Mouse (Mus musculus) retina, embryonic 14.5 days (tissue): ENCODE data around the gene Slc6a19.
"Not testable (repeated sequence)": the region's sequence is repeated elsewhere in the genome, so short reads cannot be mapped to it uniquely, and the experiment has no call there.

Experiments used
- DNase-seq: peaks from one replicate; pipeline ENCODE4 v3.0.0-alpha.2; 2015; ENCODE audit warnings: low spot score

Slc6a19 gene

DNA sequence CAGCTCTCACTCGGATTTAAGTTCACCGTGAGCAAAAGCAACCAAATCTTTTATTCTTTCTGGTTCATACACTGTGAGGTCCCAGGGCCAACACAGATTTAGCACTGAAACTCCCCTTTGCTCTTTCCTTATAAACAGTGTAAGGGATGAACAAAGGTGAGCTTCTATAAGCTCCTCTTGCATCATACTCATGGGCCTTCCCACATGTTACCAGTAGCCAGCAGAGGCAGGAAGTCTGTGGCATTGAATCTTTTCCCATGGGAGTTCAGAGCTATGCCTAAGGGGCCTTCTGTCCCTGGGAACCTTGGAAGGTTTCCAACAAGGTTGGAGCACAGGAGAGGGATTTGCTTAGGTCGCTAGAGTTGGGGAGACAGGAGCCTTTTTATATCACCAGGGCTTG is 7.6 kb upstream of the Slc6a19 start:
- DNase-seq = no peak

DNA sequence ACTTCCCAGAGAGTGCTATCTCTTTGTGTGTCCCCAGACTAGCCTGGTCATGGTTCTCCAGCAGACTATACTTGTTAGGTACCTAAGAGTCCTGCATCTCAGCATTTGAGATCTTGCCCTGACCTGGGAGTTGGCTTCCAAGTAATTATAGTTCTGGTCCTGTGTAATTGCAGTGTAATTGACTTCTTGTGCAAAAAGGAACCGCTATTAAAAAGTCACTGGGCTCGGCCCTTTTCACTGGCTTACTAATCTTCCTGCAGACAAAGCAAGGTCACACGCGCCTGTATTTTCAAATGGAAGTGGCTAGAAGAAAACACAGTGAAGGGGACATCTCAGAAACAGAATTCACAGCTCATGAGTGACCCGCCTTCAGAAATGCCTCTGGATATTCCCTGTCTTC is 7.1 kb upstream of the Slc6a19 start:
- no peak for DNase-seq

DNA sequence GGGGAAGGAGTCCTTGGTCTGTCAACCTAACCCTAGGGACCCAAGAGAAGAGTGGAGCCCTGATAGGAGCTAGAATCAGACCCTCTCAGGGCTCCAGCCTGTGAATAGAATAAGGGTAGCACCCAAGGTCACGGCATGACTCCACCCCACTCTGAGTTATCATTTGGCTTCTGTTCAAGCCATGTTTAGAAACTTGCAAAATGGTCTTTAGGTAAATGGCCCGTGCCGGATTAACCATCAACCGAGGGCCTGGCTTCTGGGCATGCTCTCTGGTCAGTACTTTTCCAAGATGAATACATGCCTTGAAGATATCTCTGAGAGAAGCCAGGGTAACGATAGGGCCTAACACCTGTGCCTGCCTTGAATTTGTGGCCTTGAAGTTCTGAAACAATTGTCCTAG is 6.6 kb upstream of the Slc6a19 start:
- DNase-seq = no peak

DNA sequence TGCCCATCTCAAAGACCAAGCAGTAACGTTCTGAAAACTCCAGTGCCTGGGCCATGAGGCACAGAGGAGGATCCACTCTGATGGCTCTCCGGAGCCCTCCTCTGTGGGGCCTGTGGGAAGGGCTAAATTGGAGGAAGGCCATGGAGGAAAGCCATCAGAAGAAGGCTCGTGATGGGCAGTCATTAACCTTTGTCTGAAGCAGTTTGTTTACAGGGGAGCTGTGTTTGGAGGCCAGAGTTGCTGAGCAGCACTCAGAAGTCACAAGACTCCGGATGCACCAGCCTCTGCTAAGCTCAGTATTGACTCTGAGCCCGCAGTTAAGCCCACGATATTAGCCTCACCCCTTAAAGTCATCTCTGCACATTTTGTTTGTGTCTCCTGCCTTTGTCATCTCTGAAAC is 4.8 kb upstream of the Slc6a19 start:
- DNase-seq = no peak

DNA sequence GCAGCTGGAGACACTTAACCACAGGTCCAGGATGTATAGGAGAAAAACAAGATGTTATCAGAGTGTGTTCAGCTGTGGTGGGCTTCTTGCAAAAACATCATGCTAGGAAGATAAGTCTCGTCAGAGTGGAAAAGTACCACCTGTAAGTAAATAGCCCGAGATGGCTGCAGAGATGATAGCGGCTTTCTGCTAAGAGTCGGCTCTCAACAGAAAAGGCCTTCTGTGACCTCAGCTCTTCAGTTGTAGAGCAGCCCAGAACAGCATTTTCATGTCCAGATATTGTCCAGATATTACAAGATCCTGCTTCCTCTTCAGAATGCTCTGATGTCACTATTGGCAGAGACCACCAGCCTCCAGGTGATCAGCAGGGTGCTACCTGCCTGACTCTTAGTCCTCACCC is 1.2 kb downstream of the Slc6a19 start:
- not testable (repeated sequence) for DNase-seq

DNA sequence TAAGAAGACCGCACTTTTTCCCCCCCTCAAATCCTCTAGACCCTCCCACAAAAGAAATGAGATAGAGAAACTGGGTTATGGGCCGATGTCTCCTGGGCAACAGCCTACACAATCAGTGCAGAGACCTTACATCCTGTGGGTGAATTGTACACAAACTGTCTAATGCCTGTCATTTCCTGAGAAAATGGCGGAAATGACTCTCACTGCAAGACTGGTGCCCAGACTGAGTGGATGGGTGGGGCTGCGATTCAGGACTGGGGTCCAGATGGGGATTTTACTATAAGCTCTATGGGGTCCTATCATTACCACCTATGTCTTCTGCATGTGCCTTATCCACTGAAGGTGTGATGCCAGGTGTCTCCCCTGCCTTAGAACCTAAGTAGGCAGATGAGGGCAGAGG is 1.9 kb downstream of the Slc6a19 start:
- DNase-seq = no peak

DNA sequence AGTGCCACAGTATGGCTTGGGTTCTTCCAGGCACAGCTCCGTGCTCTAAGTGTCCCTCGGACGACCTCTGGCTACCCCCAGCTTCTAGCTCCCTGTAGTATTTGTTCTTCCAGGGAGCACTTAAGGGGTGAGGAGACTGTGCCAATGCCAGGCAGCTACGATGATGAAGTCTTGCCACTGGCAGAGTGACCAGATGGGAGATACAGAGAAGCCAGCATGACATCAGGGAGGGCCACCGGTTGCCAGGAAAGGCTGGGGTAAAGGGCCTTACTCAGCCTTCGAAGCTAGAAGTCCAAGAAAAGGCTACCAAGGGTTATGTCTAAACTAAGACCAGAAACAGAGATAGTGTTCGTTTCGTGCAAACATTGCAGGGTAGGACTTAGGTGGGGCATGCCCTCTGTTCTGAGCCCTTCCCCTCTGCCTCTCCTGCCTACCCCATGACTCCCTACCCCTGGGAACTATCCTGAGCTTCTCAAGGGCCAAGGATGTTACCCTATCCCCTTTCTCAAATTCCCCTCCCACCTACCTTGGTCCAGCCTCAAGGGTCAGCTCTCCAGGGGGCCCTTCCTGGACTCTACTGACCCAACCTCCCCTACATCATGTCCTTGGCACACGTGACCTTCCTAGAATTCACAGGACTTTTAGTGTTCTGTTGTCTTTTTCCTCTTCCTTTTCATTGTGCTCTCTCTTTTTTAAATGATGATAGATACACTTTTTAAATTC is 3.3 kb downstream of the Slc6a19 start:
- DNase-seq = no peak

DNA sequence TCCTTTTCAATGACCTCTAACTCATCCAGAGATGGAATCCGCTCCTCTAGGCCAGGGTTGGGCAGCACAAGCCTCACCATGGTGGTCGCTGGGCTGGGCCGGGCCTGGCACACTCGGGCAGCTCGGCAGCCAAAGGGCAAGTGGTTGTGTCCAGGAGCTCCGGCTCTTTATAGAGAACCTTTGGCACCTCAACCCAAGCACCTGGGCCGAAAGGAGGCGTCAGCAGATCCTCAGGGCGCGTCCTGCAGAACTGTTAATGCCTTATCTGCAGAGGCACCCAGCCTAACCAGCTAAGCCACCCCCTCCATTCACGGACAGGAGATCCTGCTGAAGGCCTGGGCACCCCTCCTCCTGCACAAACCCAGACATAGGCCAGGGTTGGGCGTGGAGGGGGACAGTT is 4.1 kb downstream of the Slc6a19 start:
- DNase-seq = no peak

DNA sequence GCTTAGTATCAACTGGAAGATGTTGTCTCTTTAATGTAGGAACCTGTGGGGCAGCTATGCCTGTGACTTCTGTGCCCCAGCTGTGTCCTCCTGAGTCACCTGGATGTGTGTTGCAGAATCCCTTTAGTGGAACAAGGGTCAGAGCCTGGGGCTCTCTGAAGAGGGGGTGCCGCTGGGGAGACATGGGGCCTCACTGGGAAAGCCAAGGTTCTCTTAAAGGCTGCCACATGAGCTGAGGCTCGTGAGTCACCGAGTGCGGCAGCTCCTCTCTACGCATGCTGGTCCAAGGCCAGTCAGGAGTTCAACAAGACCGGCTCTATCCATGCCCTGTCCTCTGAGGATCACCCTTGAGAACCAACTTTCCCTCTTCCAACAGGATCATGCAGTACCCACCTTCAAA is 5.0 kb downstream of the Slc6a19 start:
- DNase-seq = no peak

DNA sequence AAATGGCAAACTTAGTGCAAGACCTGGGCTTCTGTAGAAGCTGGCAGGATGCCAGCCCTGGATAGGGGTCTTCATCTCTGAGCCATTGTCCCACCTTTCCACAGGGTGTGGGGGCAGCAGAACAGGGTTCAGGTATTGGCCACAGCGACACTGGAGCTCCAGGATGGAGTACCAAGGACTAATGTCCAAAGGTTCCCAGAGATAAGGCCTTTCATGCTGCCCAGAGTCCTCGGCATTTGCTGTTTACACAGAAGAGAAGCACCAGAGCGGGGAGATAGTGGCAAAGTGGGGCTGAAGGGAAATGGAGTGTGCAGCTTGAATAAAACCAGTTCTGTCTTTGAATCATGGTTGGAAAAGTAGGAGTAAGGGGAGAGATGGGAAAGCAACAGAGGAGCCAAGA is 8.1 kb downstream of the Slc6a19 start:
- no peak for DNase-seq

DNA sequence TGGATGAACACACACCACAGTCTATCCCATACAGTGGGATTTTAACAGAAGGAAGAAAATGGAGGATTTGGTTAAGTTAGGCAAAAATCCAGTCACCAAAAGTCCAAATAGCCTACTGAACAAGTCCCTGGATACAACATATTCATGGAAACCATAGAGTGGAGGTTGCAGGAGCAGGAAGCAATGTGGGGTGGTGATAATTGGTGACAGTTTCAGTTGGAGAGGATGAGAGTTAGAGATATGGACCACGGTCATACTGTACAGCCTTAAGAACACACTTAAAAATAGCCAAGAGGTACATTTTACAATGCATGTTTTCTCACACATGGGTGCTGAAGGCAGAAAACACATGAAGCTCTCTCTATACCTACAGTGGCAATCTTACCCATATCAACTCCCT is 9.7 kb downstream of the Slc6a19 start:
- DNase-seq = no peak

DNA sequence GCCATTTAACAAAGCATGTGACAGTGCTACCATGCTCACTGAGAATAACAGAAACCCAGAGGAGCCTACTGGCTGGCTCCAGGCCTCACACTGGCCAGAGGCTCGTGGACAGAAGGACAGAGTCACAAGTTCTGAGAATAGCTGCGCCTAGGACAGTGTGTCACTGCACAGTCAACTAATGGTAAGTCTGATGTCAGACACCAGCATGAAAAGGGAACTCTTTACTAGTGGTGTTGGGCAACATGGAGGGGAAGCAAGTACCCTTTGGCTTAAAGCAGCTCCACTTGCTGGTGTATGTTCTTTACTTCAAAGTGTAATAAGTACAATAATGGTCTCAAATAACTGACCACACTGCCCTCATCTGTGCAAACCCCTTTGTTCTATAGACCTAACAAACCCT is 11.3 kb downstream of the Slc6a19 start:
- DNase-seq = no peak

DNA sequence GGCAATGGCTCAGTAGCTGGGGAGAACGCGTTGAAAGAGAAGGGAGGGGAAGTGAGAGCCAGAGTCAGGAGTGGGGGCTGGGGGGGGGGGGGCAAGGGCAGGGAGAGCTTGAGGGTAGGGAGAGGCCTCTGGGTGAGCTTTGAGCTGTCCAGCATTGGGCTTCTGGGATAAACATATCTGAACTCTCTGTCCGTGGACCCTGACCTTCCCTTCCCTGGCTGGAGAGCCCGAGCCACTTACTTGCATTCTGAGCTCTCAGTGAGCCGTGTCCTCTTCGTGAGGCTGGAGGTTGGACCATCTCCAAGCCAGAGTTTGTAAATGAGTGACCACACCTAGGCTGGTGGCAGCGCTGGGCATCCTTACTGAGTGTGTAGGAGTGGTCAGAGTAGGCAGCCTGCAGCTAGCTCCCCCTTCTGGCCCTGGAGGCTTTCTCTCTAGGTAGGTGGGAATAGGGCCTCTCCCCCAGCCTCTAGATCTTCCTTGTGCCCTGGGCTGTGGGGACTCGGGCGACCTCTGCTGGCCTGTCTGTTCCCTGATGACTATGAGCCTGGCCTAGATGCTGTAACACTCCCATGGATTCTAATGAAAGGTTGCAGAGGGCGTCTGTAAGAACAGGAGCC is 12.3 kb downstream of the Slc6a19 start:
- DNase-seq = peak; percentile 84

DNA sequence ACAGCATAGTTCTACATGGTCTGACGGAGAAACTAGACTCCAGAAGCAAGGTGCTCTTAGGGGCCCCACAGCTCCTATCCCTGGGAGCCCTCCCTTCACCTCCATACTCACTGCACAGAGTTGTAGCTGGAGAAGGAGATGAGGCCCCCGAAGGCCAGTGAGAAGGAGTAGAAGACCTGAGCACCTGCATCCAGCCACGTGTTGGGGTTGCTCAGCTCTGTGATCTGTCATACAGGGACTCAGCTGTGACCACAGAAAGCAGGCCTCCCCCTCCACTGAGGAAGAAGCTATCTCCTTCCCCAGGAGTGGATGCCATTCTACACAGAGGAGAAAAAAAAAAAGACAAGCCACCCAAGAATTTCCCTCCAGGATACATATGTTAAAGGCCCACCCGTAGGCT is 15.7 kb downstream of the Slc6a19 start:
- no peak for DNase-seq

DNA sequence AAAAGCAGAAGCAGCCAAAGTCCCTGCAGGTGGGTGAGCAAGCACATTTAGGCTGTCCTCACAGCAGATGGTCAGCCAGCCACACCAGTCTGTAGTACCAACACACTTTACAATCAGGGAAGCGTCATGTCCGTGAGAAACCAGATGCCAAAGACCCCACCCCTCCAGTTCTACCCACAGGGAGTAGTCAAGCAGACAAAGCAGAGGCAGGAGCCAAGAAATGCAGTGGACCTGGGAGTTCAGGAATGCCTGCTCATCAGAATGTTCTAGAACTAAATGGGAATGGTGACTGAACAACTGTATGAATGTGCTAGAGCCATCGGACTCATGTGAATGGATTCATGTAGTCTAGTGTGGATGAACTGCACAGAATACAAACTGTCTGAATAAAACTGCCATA is 17.1 kb downstream of the Slc6a19 start:
- DNase-seq = no peak

DNA sequence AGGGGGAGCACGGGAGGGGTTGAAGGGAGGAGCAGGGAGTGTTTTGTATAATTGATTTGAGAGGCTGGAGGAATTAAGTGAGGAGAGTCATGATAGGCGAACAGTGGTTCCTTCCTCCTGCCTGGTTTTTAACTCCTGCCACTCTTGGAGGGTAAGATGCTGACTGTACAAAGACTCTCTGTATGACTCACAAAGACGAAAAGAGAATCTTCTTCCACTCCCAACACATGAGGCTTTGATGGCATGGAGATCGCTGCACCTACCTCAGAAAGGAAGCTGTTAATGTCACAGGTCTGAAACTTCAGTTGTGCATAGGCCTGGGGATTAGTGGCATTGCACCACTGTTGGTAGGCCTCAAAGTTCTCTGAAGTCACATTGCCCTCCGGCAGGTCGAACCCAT is 19.2 kb downstream of the Slc6a19 start:
- no peak for DNase-seq

DNA sequence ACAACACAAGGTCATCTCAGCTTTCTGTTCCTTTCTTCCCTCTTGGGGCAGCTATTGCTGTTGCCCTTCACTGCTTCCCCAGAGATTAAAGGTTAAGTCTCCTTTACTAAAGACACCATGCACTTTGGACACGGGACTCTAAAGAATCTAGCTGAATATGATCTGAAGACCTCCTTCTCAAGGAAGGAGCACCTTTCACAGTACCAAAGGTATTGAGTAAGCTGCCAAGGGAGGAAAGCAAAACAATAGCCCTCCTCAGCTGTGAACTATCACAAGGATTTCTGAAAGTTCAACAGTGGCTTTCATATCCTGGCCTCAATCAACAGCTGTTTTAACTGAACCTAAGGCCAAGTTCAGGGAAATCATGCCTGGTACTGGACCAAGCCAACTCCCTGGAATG is 20.3 kb downstream of the Slc6a19 start:
- DNase-seq = no peak

DNA sequence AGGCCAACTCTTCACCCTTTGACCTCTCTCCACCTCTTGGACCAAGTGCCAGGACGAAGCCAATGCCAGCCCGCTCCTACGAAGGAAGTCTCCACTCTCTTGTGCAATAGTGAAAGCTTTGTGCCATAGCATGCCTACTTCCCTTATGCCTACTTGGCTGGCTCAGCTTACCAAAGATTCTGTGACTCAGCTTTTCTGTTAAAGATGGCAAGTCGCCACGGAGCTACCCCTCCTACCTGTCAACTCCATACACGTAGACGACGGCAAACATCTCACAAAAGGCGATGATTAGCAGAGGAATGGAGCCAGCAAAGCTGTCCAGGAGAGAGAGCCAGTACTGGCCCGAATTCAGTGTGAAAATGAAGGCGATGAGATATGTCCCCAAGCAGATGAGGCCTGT is 21.0 kb downstream of the Slc6a19 start:
- DNase-seq = no peak

DNA sequence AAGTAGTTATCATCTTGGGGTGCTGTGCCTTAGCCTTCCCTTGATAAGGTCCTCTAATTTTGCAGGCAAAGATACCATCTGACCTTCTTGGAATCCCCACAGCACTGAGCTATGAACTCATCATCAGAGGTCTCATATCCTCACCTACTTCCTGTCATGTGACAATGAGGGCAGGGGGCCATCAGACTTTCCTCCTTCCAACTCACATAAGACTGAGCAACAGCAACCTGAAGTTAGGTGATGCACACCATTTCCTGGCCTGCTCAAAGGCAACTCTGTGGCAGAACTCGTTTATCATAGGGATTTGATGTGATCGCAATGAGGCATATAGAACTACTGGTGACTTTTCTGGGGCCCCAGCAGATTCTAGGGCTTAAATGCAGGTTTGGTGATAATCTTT is 22.4 kb downstream of the Slc6a19 start:
- no peak for DNase-seq

DNA sequence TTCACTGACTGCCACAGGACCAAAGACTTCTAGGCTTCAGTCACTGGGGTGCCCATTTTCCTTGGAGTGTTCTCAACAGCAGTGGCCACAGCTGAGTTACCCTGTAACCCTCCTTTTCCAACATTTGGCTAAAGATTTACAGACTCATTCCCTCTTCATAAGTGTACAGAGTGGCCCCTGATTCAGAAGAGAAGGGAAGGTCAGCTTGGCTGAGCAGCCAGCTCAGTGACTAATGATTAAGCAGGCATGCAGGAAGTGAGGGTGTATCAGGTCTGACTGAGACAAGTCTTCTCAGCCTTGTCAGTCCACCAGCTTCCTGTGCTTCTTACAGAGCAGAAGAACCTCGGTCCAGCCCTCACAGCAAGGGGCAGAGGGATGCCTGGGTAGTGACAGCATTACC is 24.3 kb downstream of the Slc6a19 start:
- DNase-seq = no peak

DNA sequence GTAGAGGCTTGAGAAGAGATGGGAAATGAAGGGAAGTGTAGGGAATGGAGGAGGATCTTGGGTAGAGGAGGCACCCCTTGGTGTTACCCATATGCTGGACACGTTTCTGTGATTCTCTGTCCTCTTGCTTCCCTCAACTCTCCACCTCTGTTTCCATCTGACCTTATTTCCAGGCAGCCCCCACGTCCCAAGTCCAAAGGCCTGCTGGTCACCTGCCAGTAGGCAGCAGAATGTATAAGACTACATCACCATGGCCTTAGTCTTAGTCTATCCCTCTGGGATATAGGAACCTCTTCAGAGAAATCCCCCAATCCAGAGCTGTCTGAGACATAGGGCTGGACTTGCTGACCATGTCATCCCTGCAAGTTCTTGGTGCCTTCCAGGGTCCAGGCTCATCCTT is 25.4 kb downstream of the Slc6a19 start:
- DNase-seq = no peak

DNA sequence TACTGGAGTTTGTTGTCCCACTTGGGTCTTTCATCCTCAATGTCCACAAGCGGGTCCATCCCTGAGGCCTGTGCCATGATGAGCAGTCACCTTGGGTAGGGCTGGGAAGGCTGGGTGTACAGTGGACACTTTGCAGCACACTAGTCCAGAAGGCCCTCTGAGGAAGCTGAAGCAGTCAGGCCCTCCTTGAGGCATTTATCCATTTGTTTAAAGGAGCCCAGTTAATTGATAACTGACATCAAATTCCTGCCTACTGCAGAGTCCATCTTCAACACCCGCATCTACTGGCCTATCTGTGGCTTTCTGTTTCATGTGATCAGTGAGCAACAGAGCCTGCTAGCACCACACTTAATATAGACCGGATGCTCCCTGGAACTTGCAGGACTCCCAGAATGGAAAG is 26.8 kb downstream of the Slc6a19 start, which contains the start of gene Slc6a18:
TSS of gene Slc6a18 (minus strand) at position 171 of the 400 bp plus-strand sequence.
- no peak for DNase-seq

DNA sequence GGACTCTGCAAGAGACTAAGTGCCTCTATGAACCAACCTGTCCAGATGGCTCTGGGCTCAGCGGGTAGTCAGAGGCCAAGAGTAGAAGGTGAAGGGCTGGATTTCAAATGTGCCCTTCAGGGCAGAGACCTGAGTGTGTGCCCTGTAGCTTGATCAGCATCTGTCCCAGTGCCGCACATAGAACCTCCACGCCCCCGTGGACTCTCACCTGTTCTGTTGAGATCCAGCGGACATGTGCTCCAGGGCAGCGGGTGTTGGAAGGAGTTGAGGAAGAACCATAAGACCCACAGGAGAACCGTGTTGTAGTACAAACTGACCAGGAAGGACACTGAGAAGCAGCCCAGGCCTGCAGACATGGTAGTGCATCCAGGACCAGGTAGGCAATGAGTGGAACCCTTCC is 29.5 kb downstream of the Slc6a19 start:
- no peak for DNase-seq

DNA sequence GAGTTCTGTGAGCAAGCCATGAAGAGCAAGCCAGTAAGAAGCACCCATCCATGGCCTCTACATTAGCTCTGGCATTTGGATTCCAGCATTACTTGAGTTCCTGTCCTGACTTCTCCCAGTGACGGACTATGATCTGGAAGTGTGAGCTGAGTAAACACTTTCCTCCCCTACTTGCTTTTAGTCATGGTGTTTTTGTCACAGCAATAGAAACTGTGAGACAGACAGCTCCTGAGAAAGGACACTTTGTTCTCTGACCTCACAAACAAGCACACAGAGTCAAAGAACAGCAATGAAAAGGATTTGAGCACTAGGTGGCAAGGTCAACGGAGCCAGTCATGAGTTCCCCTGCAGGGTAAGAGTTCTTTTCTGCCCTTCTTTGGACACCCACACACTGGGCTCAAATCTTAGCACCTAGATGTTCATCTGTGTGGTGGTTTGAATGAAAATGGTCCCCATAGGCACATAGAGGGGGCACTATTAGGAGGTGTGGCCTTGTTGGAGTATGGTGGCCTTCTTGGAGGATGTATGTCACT is 44.4 kb downstream of the Slc6a19 start:
- DNase-seq = no peak
